ENCODE assay signal across 11 mouse cellular contexts in the genomic region with DNA sequence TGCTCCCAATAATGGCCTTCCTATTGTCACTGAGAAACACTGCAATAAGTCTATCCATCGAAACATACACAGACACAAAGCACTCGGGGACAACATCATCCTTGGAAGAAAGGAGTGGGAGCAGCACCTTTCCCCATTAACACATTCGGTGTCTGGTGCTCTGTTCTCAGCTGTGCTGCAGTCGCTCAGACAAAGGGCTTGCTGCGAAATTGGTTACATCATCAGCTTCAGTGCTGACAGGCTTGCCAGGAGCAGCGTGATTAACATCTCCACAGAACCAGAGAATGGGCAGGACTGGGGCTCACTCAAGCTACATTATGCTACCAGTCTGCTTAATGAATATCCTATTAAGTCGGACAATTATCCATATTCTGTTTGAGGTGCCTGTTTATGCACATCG. TPM values are rescaled to one million over a fixed set of nuclear protein-coding genes. Genes with fewer than 3 reads are reported as not detected.
DNase-seq lines count a peak whose midpoint lies in the region; ATAC-seq lines count a peak whose summit lies in the region.
"Had no signal": no experiment of that assay in that cellular context is flagged by ENCODE, and none has a peak within 500 bp of the region (broad histone marks: within the 10 kb centered on the region; RNA-seq: fewer than 3 reads in every experiment).

No protein-coding gene starts in this region.

- no peak overlapping the region for H3K4me3 ChIP-seq in hindbrain, embryonic 15.5 days
- no peak overlapping the region for H3K4me3 ChIP-seq in midbrain, embryonic 11.5 days (ENCODE audit: low read depth, low read length)
- H3K4me3 ChIP-seq: stomach, embryonic 15.5 days had no signal

- no peaks in the 10 kb centered on the region for H3K36me3 ChIP-seq in hindbrain, embryonic 15.5 days
- no peaks in the 10 kb centered on the region for H3K36me3 ChIP-seq in midbrain, embryonic 11.5 days (ENCODE audit: control insufficient read depth, insufficient read depth, low read length)
- H3K36me3 ChIP-seq: stomach, embryonic 15.5 days had no signal

- H3K27me3 ChIP-seq in hindbrain, embryonic 15.5 days, result no peaks in the 10 kb centered on the region
- H3K27me3 ChIP-seq in midbrain, embryonic 11.5 days (ENCODE audit: control insufficient read depth, insufficient read depth, low read length), result no peaks in the 10 kb centered on the region; the same call in 1 of the 2 replicates
- H3K27me3 ChIP-seq: stomach, embryonic 15.5 days had no signal

- H3K4me1 ChIP-seq in hindbrain, embryonic 15.5 days (replicated peaks), result peaks cover 12% of the 10 kb centered on the region
- H3K4me1 ChIP-seq in midbrain, embryonic 11.5 days (ENCODE audit: control insufficient read depth, insufficient read depth, low read length), result peaks cover 11% of the 10 kb centered on the region; the same call in 1 of the 2 replicates
- H3K4me1 ChIP-seq: stomach, embryonic 15.5 days had no signal

- no peaks in the 10 kb centered on the region for H3K9me3 ChIP-seq in hindbrain, embryonic 15.5 days
- no peaks in the 10 kb centered on the region for H3K9me3 ChIP-seq in midbrain, embryonic 11.5 days (ENCODE audit: control insufficient read depth, low read length)
- H3K9me3 ChIP-seq: stomach, embryonic 15.5 days had no signal

- ATAC-seq in hindbrain, embryonic 15.5 days (ENCODE audit: low FRiP score, low read depth), result peak; percentile 86
- ATAC-seq in midbrain, embryonic 11.5 days (ENCODE audit: low FRiP score), result peak; percentile 80
- ATAC-seq in cerebellum, adult (ENCODE audit: insufficient number of reproducible peaks, low FRiP score, low TSS enrichment), result no peak
- ATAC-seq: liver, postnatal 0 days had no signal

- H3K27ac ChIP-seq in hindbrain, embryonic 15.5 days (replicated peaks), result peak overlapping the region; percentile 78
- H3K27ac ChIP-seq in midbrain, embryonic 11.5 days (ENCODE audit: low read depth, low read length), result peak overlapping the region; percentile 48; the same call in 1 of the 2 replicates
- H3K27ac ChIP-seq: stomach, embryonic 15.5 days had no signal

- peak; percentile 29 for DNase-seq in left cerebral cortex, adult 11 months (ENCODE audit: low spot score)
- DNase-seq in left cerebral cortex, postnatal 10 days (ENCODE audit: extremely low spot score in 1 of 2, low spot score in 2 of 2), result no peak
- DNase-seq in midbrain, embryonic 11.5 days (ENCODE audit: low spot score, missing footprints), result no peak
- peak; percentile 55 for DNase-seq in telencephalon, adult 2 months (ENCODE audit: low read depth, low spot score)
- no peak for DNase-seq in adrenal gland, postnatal 4 days (ENCODE audit: low spot score in 2 of 2)
- DNase-seq in yolk sac, embryonic 10.5 days (ENCODE audit: low spot score), result no peak
- DNase-seq: gastrocnemius, postnatal 10 days; liver, postnatal 0 days had no signal

- no peak overlapping the region for H3K9ac ChIP-seq in hindbrain, embryonic 15.5 days
- H3K9ac ChIP-seq in midbrain, embryonic 11.5 days (ENCODE audit: low read length), result no peak overlapping the region
- H3K9ac ChIP-seq: liver, postnatal 0 days; stomach, embryonic 15.5 days had no signal

- intact Hi-C loops in left cerebral cortex, postnatal 10 days (cut with DNase I), result no loop called here

- peak overlapping the region; percentile 35 for H3K4me2 ChIP-seq in hindbrain, embryonic 15.5 days
- H3K4me2 ChIP-seq in midbrain, embryonic 11.5 days, result no peak overlapping the region
- H3K4me2 ChIP-seq: stomach, embryonic 15.5 days had no signal

- 23% methylated on average over 8 of the region's 8 CpGs for WGBS in hindbrain, embryonic 15.5 days
- 38% methylated on average over 8 of the region's 8 CpGs for WGBS in midbrain, embryonic 11.5 days

RNA-seq across cellular contexts. Expression of a gene that starts 30.8 kb away (rescaled TPM):
- total RNA-seq in left cerebral cortex, postnatal 10 days (2021), result 100 to 1,000 TPM; 173 to 191 TPM
- polyA plus RNA-seq in hindbrain, embryonic 15.5 days (2015; fragmentation: Nextera tagmentation; extraction: Ambion mirVana), result 259 and 274 TPM in 2 replicates
- polyA plus RNA-seq in midbrain, embryonic 11.5 days (2014; fragmentation: Nextera tagmentation; extraction: Ambion mirVana), result 95.8 and 126 TPM in 2 replicates
- 10 to 100 TPM in 1 of 2 experiments, 1 to 10 TPM in 1; 8.7 to 13.4 TPM for total RNA-seq in adrenal gland, postnatal 4 days (2021)

Comparison
In these comparisons a context has a peak if more than half of its experiments do, and no peak if none do; other contexts are left out.
1. DNase-seq: peak in left cerebral cortex, adult 11 months (single experiment) and telencephalon, adult 2 months (single experiment); none in left cerebral cortex, postnatal 10 days (0 of 2), midbrain, embryonic 11.5 days (single experiment), adrenal gland, postnatal 4 days (0 of 2) and yolk sac, embryonic 10.5 days (single experiment).
2. RNA of a gene that starts 30.8 kb away (total RNA-seq): 173 to 191 TPM in left cerebral cortex, postnatal 10 days; 8.7 to 13.4 TPM in adrenal gland, postnatal 4 days; every median in the first group is over 10 times any median in the second.